Mouse (Mus musculus) urinary bladder, postnatal 36 days (tissue): ENCODE data around the gene Myo3b.
A peak's percentile ranks its signal among the peaks of the same experiment; 100 is the strongest.

Experiments
- DNase-seq, 2 experiments: peaks; one replicate each; pipeline ENCODE4 v3.0.0; 2022; ENCODE audit warnings: low spot score in 2 of 2, mixed read lengths in 1 of 2

The Myo3b gene

DNA sequence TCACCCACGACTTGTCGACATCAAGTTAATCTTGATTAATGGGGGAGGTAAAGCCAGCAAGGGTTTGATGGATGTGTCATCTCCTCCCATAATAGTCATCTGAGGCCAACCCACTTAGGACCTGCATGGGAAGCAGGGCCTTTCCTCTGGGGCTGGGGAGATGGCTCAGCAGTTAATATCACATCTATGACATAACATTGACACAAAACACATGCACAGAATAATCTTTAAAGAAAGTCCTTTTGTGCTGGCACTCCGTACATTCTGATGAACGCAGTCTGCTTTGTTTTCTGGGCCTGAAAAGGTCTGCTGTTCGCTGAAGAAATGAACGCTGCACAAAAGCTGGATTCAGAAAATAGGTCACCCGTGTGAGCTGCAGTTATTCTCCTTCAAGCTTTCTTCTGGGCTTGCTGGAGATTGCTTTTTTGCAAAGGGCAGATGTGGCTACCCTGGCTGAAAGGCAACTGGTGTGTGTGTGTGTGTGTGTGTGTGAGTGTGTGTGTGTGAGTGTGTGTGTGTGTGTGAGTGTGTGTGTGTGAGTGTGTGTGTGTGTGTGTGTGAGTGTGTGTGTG is 26.9 kb downstream of the Myo3b start:
- DNase-seq = no peak

DNA sequence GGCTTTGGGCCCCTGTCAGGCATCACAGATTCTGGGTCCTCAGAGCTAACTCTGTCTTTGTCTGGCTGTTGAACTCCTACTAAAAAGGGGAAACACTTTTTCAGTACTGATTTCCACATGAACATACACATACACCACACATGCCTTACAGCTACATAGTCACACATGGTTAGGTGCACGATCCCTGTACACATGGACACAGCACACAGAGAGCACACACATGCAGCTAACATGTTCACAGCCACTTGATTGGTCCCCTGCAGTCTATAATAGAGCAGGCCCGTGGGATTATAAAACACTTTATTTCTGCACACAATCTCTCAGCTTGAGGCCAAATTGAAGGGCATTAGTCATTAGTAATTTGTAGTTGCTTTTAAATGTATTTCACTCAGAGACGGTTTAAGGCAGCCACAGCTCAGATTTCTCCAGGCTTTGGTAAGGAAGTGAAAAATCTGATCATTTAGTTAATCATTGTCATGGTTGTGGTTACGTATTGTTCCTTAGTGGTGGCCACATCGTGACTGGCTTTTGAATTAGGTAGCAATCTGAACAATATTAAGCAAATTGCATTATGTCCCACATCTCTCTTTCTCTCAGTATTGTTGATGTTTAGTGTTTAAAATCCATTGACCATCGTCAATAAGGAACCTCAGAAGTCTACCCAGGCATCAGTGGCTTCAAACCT is 27.6 kb downstream of the Myo3b start:
- no peak for DNase-seq

DNA sequence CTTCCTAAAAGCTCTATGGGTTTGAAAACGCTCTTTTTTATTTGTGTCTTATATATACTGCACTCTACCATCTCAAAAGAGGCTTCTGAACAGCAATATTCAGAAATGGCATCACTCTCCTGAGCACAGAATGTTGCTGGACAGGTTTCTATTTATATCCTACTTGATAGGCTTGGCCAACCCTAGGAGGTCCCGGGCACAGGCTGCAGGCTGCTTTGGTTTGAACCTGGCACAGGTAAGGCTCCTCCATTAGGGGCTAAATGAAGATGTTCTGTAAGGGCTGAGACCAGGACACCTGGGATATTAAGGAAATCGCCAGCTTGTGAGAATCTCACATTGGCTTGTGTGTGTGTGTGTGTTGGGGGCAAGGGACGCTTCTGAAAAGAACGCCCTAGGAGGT is 30.9 kb downstream of the Myo3b start:
- no peak for DNase-seq

DNA sequence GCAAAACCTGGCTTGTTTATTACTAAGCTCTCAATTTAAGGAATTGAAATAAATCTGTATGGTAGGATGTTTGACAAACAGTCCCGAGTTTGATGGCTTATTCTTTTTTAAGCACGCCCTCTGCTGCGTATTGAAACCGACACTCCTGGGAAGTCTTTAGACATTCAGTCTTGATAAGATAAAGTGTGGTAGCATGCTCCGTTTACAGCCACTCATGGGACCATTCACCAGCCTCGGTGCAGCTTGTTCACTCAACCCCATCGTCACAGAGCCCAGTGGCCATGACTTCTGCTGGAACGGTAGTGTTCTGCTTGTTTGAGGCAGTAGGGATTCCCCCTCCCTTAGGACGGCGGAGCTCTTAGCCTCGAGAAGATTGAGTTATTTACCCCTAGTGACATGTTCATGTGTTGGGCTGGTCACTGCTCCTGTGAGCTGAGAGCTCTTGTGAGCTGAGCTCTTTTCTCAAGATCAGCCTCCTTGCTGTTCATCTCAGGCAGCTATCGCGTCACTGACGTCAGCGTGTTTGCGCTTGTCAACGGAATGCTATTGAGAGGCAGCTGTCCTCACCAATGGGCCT is 44.6 kb downstream of the Myo3b start:
- DNase-seq = no peak

DNA sequence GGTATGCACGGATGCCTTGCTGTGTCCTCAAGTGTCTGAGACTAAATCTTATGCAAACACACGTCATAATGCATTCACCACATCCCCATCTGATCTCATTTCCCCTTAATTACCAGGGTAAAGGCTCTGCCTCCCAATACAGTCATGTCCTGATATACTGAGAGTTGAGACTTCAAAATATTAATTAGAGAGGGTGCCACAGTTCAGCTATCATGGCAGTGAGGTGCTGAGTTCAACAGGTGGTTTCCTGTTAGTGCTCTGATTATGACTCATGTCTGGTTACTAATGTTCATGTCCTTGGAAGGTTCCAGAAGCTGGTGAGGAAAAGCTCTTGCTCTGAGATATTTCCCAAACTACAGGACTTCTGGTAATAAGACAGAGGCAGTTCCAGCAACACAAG is 52.3 kb downstream of the Myo3b start:
- no peak for DNase-seq

DNA sequence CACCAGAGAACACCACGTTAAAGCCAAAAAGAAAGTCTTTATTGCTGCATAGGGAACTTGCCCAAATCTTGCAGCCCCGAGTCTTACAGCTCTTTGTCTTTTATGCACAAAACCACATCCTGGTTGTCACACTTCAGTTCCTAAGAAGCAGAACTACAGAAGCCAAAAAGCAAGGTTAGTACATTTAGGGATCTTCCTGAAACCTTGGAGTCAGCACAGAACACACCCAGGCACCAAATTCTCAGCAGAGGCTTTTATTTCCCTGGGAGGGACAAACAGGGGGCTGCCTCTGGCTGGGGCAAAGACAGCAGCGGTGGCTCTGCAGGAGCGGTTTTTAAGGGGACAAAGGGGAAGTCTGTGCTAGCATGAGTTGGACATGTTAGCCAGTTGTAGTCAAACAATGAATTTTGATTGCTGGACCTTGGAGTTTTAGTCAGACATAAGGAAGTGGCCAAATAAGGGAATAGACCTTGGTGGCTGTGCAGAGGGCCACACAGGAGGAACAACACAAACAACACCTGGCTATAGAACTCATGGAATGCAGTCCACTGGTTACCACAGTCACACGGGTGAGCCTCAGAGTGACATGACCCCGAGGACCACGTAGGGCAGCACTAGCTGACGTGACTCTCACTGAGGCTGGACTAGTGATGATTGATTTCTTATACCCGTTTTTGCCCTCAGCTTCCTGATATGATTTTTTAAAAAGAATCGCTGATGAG is 53.0 kb downstream of the Myo3b start:
- no peak for DNase-seq

DNA sequence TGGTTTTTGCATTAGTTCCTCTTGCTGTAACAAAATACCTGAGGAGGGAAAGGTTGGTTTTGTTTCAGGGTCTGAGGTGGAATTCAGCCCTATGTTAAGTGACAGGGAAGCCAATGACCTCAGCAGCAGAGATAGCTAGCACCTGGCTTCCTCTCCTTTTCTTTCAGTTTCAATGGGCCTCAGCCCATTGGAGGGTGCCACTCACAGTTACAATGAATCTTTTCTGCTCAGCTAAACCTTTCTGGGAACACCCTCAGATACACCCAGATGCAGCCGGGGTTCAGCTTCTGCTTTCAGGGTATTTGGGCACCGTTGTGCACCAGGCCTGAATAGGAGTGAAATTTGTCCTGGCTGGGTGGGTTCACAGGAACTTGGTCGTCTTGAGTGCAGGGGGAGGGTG is 53.7 kb downstream of the Myo3b start:
- no peak for DNase-seq

DNA sequence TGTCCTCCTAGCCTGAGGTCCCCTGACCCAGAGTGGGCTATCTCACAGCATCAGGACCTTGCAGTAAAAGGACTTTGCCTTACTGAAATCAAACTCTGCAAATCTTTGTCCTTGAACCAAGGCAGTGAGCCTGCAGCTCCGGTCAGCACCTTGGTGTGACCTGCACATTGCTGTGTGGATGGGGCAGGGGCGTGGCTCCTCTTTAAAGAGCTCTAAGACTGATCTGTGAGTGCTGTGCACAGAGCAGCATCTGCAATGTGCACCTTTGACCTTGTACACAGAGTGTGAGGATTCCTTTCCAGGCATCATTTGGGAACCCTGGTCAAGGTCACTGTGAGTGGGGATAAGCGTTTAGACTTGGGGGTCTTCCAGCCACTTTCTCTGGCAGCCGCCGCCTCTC is 55.5 kb downstream of the Myo3b start:
- no peak for DNase-seq

DNA sequence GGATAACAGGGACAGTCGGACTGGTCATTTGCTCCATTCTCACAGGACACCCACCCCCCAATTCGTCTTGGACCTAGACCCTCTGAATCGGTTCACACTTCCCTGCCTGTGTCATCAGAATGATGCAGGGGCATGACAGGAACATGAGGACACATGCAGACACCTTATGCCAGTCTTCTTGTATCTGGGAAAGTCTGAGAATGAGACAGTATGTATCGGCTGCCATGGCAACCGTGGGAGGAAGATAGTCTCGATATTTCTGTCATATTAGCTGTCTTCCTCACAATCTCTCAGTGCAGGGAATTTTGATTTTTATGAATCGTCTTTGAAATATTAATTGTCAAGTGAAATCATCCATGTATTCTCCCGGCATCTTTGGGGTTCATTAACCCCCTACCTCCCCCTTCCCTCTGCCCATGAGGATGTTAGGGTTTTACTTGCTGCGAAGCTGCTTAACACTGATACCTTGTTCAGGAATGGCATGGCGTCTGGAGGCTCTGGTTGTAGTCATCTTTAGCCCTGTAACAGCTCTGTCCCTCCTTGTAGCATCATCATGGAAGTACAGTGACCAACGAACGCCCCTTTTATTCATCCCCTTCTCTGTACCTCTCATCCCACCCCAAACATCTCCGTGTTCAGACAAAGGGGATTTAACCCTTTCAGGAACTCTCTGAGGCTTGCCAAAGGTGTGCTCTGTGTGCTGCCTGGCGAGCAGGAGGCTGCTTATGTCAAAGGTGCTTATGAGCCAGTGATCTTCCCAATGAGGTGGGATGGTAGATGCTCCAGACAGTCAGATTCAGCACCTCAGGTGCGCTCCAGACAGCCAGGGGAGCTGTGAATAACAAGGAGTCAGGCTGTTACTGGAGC is 58.5 kb downstream of the Myo3b start:
- no peak for DNase-seq

DNA sequence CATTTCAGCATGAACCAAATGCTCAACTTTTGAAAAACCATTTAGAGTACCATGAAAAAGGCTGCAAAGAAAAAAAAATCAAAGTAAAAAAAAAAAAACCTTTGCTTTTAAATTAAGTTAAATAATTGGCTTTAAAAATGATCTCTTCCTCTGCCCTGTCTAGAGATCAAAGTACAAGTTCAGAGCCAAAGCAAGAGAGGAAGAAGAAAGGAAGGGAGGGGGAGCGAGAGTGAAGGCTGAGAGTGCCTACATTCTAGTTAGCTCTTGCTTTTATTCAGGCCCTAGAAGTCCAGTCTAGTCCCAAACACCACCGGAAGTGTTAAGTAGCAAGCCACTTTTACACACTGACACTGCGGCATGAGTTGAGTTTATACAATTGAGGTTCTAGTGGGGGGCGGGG is 60.5 kb downstream of the Myo3b start:
- no peak for DNase-seq

DNA sequence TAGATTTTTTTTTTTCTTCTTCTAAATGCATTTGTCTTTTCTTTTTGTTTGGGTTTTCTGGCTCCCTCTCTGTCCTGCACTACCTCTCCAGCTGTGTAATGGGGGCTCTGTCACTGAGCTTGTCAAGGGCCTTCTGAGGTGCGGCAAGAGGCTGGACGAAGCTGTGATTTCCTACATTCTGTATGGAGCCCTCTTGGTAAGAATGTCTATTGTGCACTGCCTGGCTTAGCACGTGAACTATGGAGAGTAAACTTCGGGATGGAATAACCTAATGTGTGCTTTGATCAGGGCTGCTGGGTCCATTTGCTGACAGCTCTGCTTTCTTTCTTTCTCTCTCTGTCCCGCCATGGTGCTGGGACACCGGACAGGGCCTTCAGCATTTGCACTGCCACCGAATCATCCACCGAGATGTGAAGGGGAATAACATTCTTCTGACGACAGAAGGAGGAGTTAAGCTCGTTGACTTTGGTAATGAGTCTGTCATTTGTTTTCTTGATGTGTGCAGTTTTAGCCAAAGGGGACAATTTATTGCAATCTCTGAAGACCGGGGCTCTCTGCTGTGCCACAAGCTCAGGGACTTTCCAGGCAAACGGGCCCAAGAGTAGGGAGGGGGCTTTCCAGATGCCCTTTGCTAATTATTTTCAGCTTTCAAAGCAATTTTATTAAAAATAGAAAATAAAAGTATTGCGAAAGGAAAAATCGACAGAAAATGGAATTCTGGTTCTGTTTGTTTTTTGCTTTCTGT is 66.5 kb downstream of the Myo3b start:
- DNase-seq = no peak

DNA sequence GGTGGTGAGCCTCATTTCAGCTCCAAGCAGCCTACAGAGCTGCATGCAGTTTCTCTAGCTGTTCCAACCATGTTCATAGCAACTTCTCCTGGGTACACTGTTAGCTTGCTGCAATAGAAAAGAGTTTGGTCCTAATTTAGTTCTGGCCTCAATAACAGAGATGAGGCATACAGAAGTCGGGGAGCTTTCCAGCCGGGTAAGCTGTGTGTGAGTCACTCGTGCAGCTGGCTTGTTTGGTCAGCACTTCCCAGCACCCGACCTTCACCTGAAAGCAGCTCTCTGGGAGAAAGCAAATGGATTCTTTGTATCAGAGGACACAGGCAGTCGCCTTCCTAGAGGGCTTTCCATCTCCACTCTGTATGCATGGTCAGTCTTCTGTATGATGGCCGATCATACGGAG is 70.1 kb downstream of the Myo3b start:
- DNase-seq = no peak

DNA sequence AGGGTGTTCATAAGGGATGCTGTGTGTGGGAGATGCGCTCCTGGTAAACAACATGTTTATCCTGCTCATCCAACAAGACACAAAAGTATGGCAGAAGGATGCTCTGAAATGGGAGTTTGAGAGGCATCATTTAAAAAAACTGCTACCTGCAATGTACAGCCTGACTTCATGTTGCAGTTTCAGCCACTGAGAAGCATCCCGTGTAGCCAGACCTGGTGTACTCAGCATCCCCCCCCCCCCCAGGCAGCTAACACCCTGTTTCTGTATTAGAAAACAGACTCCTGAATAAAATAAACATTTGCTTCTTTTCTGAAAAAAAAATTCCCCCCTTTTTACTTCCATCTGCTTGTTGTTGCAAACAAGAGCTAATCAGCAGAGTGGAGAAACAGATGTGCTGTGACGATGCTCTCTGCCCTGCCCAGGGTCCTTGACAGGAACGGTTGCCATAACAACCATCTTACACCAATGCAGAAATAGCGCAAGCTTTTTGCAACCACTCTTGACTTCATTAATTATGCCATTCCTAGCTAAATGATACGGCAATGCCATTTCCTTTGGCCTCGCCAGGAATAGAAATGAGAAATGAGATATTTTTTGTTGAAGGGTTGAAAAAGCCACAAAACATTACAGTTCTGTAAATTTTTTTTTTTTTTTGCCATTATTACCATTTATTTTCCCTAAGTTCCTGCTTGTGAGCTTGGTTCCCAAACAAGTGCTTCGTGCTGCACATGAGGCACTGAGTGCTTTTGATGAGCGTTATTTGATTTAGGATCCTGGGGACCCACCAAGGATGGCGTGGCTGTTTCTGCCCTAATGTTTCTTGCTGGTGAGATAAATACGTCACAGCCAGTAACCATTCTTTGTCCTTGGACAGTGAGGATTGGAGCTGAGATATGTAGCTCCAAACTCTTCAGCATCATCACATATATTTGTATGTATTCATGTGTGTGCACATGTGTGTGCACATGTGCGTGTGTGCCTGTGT is 75.2 kb downstream of the Myo3b start:
- no peak for DNase-seq

DNA sequence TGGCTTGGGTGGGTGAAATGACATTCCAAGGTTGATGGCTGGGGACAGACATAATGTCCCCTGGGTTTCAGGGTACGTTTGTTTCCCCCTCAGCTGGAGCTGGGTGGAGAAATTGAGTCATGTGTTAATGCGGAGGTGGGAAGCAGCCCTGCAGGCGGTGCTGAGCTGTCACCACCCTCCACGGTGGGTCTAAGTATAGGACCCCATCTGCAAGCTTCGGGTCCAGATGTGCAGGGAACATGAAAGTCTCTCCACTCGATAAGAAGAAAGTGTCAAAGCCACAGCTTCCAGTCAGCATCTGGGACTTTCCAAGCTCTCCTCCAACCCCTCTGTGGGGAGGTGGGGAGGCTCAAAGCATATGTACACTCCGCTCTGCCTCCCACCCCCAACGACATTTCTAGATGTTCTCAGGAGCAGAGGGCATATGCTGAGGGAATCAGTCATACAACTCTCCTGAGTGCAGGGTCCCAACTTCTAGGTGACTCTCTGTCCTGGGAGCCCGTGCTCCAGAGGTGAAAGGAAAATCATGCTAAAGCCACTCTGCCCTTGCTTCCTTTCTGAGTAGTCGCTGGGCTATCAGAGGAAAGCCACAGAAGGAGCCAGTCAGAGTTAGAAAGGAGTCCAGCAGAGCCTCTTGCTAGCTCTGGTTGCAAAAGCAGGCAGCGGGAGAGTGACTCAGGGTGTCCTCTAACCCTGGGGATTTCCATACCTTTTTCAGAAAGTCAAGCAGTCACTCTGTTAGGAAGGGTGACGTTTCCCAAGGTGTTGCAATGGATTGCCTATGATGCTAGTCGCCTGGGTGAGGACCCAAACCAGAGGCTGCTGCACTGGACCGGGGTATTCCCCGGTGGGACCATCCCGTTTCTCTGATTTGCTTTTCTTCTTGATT is 79.7 kb downstream of the Myo3b start:
- no peak for DNase-seq

DNA sequence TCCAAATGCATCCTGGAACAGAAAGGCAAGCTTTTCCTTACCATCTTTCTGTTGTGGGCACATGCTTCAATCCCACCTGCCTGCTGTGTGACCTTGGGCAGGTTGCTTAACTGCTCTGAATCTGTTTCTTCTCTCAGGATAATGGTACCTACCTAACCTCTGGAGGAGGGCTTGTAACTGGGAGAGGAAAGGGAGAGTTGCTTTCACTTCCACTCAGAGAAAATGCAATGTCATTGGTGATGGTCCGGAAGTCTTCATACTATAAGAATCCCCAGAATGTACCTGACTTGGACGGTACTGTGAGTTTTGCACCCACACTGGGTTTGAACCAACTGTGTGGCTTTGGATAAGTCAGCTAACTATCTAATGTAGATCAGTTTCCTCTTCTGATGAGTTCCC is 80.3 kb downstream of the Myo3b start:
- no peak for DNase-seq

DNA sequence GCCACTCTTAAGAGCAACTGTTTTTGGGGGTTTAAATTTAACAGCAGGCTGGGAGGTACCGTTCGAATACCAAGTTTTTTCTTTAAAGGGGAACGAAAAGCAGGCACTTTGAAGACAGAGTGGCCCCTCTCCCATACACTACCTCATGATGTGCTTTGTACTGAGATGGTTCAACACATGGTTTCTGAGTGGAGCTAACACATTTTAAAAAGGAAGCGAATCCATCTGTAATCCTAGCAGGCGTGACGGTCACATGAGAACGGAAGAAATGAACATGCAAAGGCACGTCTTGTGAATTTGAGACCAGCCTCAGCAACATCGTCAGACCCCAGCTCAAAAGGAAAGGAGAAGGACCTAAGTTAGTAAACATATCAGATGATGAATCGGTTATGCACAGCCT is 87.4 kb downstream of the Myo3b start:
- no peak for DNase-seq

DNA sequence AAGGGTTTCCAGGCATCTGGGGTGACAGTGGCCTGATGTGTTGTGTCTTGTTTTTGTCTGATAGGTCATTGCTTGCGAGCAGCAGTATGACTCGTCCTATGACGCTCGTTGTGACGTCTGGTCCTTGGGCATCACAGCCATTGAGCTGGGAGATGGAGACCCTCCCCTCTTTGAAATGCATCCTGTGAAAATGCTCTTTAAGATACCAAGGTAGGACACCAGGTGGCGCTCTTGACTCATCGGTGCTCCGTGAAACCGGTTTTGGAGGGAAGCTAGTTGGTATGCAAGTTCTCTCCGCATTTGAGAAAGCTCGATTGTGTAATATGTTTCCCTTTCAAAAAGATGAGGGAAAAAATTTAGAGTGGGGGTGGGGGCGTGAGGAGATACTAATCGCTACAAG is 87.9 kb downstream of the Myo3b start:
- DNase-seq = peak; percentile 48 to 64

DNA sequence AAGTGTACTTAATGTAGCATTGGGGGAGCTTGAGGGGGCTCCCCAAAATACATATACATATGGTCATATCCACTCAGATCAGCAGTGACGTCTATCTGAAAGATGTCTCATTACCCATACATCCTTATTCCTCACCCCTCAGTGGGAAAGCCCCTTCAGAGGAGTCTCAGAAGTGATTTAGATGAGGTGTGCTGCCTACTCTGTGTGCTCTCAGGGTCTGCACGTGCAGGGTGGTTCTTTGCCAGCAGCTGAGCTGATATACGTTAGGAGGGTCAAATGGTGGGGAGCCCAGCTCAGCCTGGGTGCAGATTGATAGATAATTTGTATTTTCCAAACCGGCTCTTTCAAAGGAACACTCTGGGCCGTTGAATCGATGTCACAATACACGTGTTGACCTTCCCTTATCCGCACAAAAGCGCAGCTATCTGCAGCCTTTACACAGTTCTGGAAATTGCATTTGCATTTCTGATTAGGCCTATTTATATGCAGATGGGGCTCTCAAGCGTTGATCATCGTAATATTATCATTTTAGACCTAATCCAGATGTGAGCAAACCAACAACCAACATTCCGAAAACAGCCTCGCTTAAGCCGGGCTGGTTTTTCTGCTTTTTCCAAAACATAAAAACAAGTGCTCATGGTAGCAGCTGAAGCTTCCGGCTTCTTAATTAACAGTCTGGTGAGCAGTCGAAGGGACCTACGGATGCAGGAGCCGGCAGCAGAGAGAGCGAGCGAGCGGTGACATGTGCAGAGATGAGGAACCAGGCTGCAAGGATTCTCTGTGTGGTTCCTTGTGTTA is 88.6 kb downstream of the Myo3b start:
- DNase-seq = no peak
